Mouse (Mus musculus): ENCODE results near the gene Cyb5r2. TPM values are rescaled to one million over a fixed set of nuclear protein-coding genes. Genes with fewer than 3 reads are reported as not detected.

Cyb5r2 gene
- 0.63 and 1.9 TPM in 2 replicates for polyA plus RNA-seq (2011; ENCODE audit: insufficient read depth, insufficient read length, low read depth, missing spikeins)

DNA sequence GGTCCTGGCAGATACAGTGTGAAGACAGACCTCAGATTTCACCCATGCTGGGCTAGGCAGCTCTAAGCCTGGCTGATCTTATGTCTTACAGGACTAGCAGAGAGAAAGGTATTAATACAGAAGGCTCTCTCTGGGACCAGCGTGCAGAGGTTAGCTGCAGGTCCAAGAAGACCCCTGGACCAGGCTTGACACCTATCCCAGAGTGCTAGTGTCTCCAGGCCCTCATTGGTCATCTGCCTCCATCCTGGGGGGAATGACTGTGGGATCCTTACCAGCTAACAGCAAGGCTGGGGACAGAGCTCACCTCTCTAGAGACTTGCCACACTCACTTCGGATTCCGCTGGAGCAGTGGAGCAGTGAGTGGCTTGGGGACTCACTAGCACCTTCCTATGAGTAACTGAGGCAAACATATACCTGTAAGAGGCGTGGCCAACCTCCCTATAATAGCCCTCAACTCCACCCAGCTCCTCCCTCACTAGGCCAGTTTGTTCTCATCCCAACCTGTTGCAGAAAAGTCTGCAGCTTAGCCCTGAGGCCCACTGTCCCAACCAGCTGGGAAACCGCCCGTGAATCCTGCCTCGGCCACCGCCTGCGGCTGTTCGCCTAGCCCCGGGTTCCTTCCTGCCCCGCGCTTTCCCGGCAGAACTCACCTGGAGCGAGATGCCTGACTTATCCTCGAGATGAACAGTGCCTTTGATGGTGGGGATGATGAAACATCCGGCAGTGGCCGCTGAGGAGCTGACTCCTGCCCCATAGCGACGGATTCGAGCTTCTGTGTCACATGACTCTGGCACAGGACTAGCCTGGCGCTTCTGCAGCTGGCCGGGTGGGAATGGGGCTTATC lies at the start of gene Cyb5r2:
Gene Cyb5r2, minus strand, starts transcription at position 725 of the 844 bp plus-strand sequence.
- H3K4me1 ChIP-seq (ENCODE audit: control insufficient read depth, insufficient read depth, low read length), result no peaks in the 10 kb centered on the region
- TF ChIP-seq POLR2A (IDR thresholded peaks at IDR 0.05; ENCODE audit: insufficient read depth, low read length) (no peak), EP300 (IDR thresholded peaks at IDR 0.05; ENCODE audit: insufficient read depth, low read depth, low read length) (peak; percentile 49; the same call in 1 of the 2 replicates), CTCF (IDR thresholded peaks at IDR 0.05; ENCODE audit: low read depth, low read length) (peak; percentile 25)
- H3K9ac ChIP-seq (ENCODE audit: low read depth, poor library complexity, severe bottlenecking), result peak within 1 kb of the TSS; percentile 36
- no peaks in the 10 kb centered on the region for H3K36me3 ChIP-seq (ENCODE audit: control insufficient read depth, insufficient read depth, low read length, poor library complexity, severe bottlenecking)
- H3K27ac ChIP-seq (ENCODE audit: insufficient read depth, low read length), result peak within 1 kb of the TSS; percentile 26; the same call in 1 of the 2 replicates
- H3K27me3 ChIP-seq (ENCODE audit: control insufficient read depth, insufficient read depth, low read length, poor library complexity, severe bottlenecking), result no peaks in the 10 kb centered on the region
- peak within 1 kb of the TSS; percentile 55 for H3K4me3 ChIP-seq (ENCODE audit: low read depth, low read length)
- H3K9me3 ChIP-seq (replicated peaks; ENCODE audit: control insufficient read depth, insufficient read depth, low read length, poor library complexity, severe bottlenecking), result no peaks in the 10 kb centered on the region

DNA sequence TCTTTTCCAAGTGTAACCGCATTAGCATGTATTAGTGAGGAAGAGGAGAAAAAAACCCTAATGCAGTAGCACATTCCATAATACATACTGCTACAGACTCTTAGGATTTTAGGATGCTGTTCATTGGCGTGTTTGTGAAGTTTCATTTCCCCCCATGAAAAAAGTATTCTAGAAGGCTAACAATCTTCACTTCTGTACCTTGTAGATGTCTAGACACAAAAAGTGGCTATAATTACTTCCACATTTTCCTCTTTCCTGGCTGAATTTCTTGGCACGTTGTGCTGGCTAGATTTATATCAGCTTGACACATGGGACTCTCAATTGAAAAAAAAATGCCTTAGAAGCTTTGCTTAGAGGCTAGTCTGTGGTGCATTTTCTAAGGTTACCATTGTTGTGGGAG lies 44.3 kb upstream of the Cyb5r2 start:
- H3K36me3 ChIP-seq (ENCODE audit: control insufficient read depth, insufficient read depth, low read length, poor library complexity, severe bottlenecking), result no peaks in the 10 kb centered on the region
- no peaks in the 10 kb centered on the region for H3K9me3 ChIP-seq (replicated peaks; ENCODE audit: control insufficient read depth, insufficient read depth, low read length, poor library complexity, severe bottlenecking)
- no peaks in the 10 kb centered on the region for H3K27me3 ChIP-seq (ENCODE audit: control insufficient read depth, insufficient read depth, low read length, poor library complexity, severe bottlenecking)
- H3K4me1 ChIP-seq (ENCODE audit: control insufficient read depth, insufficient read depth, low read length), result no peaks in the 10 kb centered on the region
- no peak overlapping the region for H3K9ac ChIP-seq (ENCODE audit: low read depth, poor library complexity, severe bottlenecking)
- TF ChIP-seq POLR2A (IDR thresholded peaks at IDR 0.05; ENCODE audit: insufficient read depth, low read length) (no peak), EP300 (IDR thresholded peaks at IDR 0.05; ENCODE audit: insufficient read depth, low read depth, low read length) (no peak), CTCF (IDR thresholded peaks at IDR 0.05; ENCODE audit: low read depth, low read length) (no peak)
- no peak overlapping the region for H3K4me3 ChIP-seq (ENCODE audit: low read depth, low read length)
- H3K27ac ChIP-seq (ENCODE audit: insufficient read depth, low read length), result no peak overlapping the region

DNA sequence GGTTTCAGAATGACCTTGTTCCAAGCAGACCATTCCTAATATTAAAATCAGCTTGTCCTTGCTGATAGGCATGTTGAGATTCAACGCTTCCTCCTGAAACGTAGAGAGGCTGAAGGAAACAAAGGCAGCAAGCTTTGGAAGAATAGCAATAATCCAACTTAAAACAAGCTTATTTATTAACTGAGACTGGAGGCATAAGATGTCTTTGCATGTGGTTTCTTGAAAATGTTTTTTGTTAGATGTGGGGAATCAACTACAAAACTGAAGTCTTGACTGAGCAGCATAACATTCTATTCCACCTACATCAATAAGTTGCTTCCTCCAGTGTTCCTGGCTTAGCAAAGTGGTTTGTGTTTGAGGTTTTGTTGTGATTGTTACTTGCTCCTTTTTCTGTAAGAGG lies 43.3 kb upstream of the Cyb5r2 start, which contains the start of gene Ovch2:
Gene Ovch2, minus strand, starts transcription at position 101 of the 400 bp plus-strand sequence.
- no peaks in the 10 kb centered on the region for H3K4me1 ChIP-seq (ENCODE audit: control insufficient read depth, insufficient read depth, low read length)
- H3K36me3 ChIP-seq (ENCODE audit: control insufficient read depth, insufficient read depth, low read length, poor library complexity, severe bottlenecking), result no peaks in the 10 kb centered on the region
- H3K4me3 ChIP-seq (ENCODE audit: low read depth, low read length), result no peak within 1 kb of the TSS
- TF ChIP-seq POLR2A (IDR thresholded peaks at IDR 0.05; ENCODE audit: insufficient read depth, low read length) (no peak), CTCF (IDR thresholded peaks at IDR 0.05; ENCODE audit: low read depth, low read length) (no peak), EP300 (IDR thresholded peaks at IDR 0.05; ENCODE audit: insufficient read depth, low read depth, low read length) (no peak)
- no peak within 1 kb of the TSS for H3K27ac ChIP-seq (ENCODE audit: insufficient read depth, low read length)
- no peaks in the 10 kb centered on the region for H3K27me3 ChIP-seq (ENCODE audit: control insufficient read depth, insufficient read depth, low read length, poor library complexity, severe bottlenecking)
- H3K9me3 ChIP-seq (replicated peaks; ENCODE audit: control insufficient read depth, insufficient read depth, low read length, poor library complexity, severe bottlenecking), result no peaks in the 10 kb centered on the region
- H3K9ac ChIP-seq (ENCODE audit: low read depth, poor library complexity, severe bottlenecking), result no peak within 1 kb of the TSS

DNA sequence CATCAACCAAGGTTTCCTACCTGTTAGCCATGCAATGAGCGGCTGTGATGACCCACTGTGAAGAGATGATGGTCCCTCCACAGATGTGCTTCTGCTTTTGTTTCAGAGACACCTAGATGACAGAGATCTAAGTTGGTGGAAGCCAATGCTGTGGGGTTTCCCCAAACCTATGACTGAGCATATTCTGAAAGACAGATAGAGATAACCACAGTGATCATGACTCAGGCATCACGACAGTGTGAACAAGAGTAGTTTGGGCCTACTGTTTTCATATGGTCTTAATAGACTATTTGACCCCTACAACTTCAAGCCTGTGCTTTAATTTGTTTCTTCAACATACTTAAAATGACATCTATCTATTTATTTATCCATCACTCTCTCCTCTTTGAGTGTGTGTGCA lies 38.7 kb upstream of the Cyb5r2 start:
- Histone ChIP-seq H3K4me1 (ENCODE audit: control insufficient read depth, insufficient read depth, low read length) (no peaks in the 10 kb centered on the region), H3K27ac (ENCODE audit: insufficient read depth, low read length) (no peak overlapping the region), H3K36me3 (ENCODE audit: control insufficient read depth, insufficient read depth, low read length, poor library complexity, severe bottlenecking) (no peaks in the 10 kb centered on the region), H3K27me3 (ENCODE audit: control insufficient read depth, insufficient read depth, low read length, poor library complexity, severe bottlenecking) (no peaks in the 10 kb centered on the region), H3K9ac (ENCODE audit: low read depth, poor library complexity, severe bottlenecking) (no peak overlapping the region), H3K9me3 (replicated peaks; ENCODE audit: control insufficient read depth, insufficient read depth, low read length, poor library complexity, severe bottlenecking) (no peaks in the 10 kb centered on the region), H3K4me3 (ENCODE audit: low read depth, low read length) (no peak overlapping the region)
- no peak for TF ChIP-seq POLR2A (IDR thresholded peaks at IDR 0.05; ENCODE audit: insufficient read depth, low read length)
- no peak for TF ChIP-seq CTCF (IDR thresholded peaks at IDR 0.05; ENCODE audit: low read depth, low read length)
- no peak for TF ChIP-seq EP300 (IDR thresholded peaks at IDR 0.05; ENCODE audit: insufficient read depth, low read depth, low read length)

DNA sequence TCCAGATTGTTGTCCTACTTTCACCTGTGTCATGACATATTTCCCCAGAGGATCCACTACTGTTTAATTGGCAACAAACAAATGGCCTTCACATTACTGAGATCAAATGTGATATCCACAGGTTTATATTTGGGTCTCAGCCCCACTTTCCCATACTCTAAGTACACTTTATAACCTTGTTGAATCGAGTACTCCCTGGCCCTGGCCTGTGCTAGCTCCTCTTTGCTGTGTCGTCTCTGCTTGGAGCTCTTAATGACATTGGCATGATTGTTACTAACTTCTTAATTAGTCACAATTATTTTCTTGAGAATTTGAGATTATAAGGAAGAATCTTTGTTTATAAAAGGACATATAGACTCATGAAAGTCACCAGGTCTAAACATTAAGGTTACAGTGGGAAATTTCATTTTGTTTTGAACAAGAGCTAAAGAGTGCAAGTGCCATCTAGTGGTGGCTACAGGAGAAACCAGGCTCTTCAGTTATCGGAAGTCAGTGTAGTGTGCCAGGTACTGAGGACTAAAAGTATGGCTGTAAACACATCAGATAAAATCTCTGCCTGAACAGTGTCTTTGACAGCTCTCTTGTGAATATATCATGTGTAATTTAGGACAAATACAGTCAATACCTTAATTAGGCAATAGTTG lies 30.3 kb upstream of the Cyb5r2 start:
- Histone ChIP-seq H3K27ac (ENCODE audit: insufficient read depth, low read length) (no peak overlapping the region), H3K4me3 (ENCODE audit: low read depth, low read length) (no peak overlapping the region), H3K9me3 (replicated peaks; ENCODE audit: control insufficient read depth, insufficient read depth, low read length, poor library complexity, severe bottlenecking) (no peaks in the 10 kb centered on the region), H3K27me3 (ENCODE audit: control insufficient read depth, insufficient read depth, low read length, poor library complexity, severe bottlenecking) (no peaks in the 10 kb centered on the region), H3K36me3 (ENCODE audit: control insufficient read depth, insufficient read depth, low read length, poor library complexity, severe bottlenecking) (no peaks in the 10 kb centered on the region), H3K9ac (ENCODE audit: low read depth, poor library complexity, severe bottlenecking) (no peak overlapping the region), H3K4me1 (ENCODE audit: control insufficient read depth, insufficient read depth, low read length) (no peaks in the 10 kb centered on the region)
- TF ChIP-seq POLR2A (IDR thresholded peaks at IDR 0.05; ENCODE audit: insufficient read depth, low read length), result no peak
- no peak for TF ChIP-seq EP300 (IDR thresholded peaks at IDR 0.05; ENCODE audit: insufficient read depth, low read depth, low read length)
- no peak for TF ChIP-seq CTCF (IDR thresholded peaks at IDR 0.05; ENCODE audit: low read depth, low read length)
